Mouse (Mus musculus): ENCODE data around the gene Serpina3i.

Serpina3i gene

DNA sequence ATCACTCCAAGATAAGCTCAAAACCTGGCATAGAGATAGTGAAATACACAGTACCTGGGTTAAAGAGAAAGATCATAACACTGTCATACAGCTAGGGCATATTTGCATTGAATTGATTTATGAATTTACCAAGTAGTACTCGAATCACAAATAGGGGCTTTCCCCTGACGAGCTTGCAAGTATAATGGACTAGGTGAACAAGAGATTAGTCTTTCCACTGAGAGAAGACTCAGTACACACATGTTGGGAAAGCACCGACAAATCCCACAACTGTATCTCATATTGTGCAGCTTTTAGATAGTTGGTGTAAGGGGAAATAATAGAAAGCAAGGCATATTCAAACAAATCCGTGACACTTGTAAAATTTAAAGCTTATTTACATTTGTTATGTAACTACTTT lies 43.1 kb downstream of the Serpina3i start:
- no peak for DNase-seq

DNA sequence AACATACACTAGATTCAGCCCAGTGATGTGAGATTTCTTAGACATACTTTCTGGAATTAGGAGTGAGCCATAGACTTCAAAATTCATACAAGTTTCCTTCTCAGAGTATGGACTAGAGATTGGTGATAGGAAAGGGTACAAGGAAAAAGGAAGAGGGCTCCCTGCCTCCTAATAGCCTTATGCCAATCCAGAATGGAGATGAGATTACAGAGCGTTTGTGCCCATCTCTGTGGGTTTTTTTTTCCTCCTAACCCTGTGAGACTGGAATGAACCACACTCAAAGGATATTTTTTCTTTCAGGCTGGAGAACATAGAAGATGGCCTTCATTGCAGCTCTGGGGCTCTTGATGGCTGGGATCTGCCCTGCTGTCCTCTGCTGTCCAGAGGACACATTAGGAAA lies 51.3 kb downstream of the Serpina3i start, which contains the start of gene Serpina3j:
Serpina3j (plus strand) TSS at position 301 of the 400 bp plus-strand sequence.
- no peak for DNase-seq
